14 mouse cellular contexts compared by ENCODE assay signal in the genomic region with DNA sequence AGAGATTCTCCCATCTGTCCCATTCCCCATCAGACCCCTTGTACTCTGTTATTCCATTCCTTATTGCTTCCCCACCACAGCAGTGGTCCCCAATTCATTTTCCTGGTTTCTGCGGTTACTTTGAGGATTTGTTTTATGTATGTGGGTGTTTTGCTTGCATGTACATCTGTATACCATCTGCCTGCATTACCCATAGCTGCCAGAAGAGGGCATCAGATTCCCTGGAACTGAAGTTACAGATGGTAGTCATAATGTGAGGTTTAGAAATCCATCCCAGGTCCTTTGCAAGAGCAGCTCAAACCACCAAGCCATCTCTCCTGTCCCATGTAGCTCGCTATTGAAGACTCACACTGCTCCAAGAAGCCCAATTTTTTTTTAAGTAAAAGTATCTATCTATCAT. TPM values are rescaled to one million over a fixed set of nuclear protein-coding genes. Genes with fewer than 3 reads are reported as not detected.
DNase-seq lines count a peak whose midpoint lies in the region; ATAC-seq and TF ChIP-seq lines count a peak whose summit lies in the region.
"Had no signal": no experiment of that assay in that cellular context is flagged by ENCODE, and none has a peak within 500 bp of the region (broad histone marks: within the 10 kb centered on the region; RNA-seq: fewer than 3 reads in every experiment).

No protein-coding gene starts in this region.

- no peak overlapping the region for H3K4me2 ChIP-seq in heart, embryonic 12.5 days
- no peak overlapping the region for H3K4me2 ChIP-seq in forebrain, embryonic 11.5 days (ENCODE audit: low read depth, low read length, severe bottlenecking)
- H3K4me2 ChIP-seq: neural tube, embryonic 13.5 days had no signal

- WGBS in heart, adult 2 months: 92% methylated on average over 2 of the region's 2 CpGs
- 90% methylated on average over 2 of the region's 2 CpGs for WGBS in heart, embryonic 12.5 days
- WGBS in forebrain, embryonic 11.5 days: 76% methylated on average over 2 of the region's 2 CpGs

- H3K4me3 ChIP-seq in heart, adult 2 months: no peak overlapping the region
- H3K4me3 ChIP-seq in heart, embryonic 12.5 days: no peak overlapping the region
- H3K4me3 ChIP-seq in forebrain, embryonic 11.5 days (ENCODE audit: low read depth, low read length): no peak overlapping the region
- H3K4me3 ChIP-seq: neural tube, embryonic 13.5 days had no signal

- no peaks in the 10 kb centered on the region; the same call in none of the 2 replicates for H3K4me1 ChIP-seq in heart, adult 2 months (ENCODE audit: control insufficient read depth, insufficient read depth, low read length)
- H3K4me1 ChIP-seq in heart, embryonic 12.5 days (replicated peaks): no peaks in the 10 kb centered on the region
- no peaks in the 10 kb centered on the region for H3K4me1 ChIP-seq in forebrain, embryonic 11.5 days (replicated peaks; ENCODE audit: control insufficient read depth, insufficient read depth, low read length)
- H3K4me1 ChIP-seq: neural tube, embryonic 13.5 days had no signal

- H3K9ac ChIP-seq in heart, adult 2 months (ENCODE audit: low read depth, low read length): no peak overlapping the region
- no peak overlapping the region for H3K9ac ChIP-seq in heart, embryonic 12.5 days
- no peak overlapping the region for H3K9ac ChIP-seq in forebrain, embryonic 11.5 days (ENCODE audit: low read length)
- H3K9ac ChIP-seq: neural tube, embryonic 13.5 days had no signal

- no peak for DNase-seq in heart, adult 2 months
- DNase-seq in lung, postnatal 14 days: peak; percentile 12
- no peak for DNase-seq in lung, postnatal 10 days
- DNase-seq in R1 (ENCODE audit: low read depth, low spot score): peak; percentile 54
- DNase-seq in spleen, adult 12 weeks (ENCODE audit: low spot score): peak; percentile 39
- no peak for DNase-seq in right cerebral cortex, postnatal 36 days (ENCODE audit: low spot score in 2 of 2)
- no peak for DNase-seq in forebrain, embryonic 11.5 days (ENCODE audit: low spot score)
- DNase-seq: cerebellum, adult 18-20 months; layer of hippocampus, adult 9-11 months had no signal

- no peaks in the 10 kb centered on the region for H3K27me3 ChIP-seq in heart, adult 2 months (ENCODE audit: control insufficient read depth, insufficient read depth, low read length)
- no peaks in the 10 kb centered on the region for H3K27me3 ChIP-seq in heart, embryonic 12.5 days (replicated peaks)
- no peaks in the 10 kb centered on the region for H3K27me3 ChIP-seq in forebrain, embryonic 11.5 days (ENCODE audit: control insufficient read depth, insufficient read depth, low read length)
- H3K27me3 ChIP-seq: neural tube, embryonic 13.5 days had no signal

- H3K79me2 ChIP-seq in heart, adult 2 months (replicated peaks; ENCODE audit: control insufficient read depth, insufficient read depth, low read length): no peaks in the 10 kb centered on the region

- peak; percentile 59 for TF ChIP-seq CTCF in heart, adult 2 months (IDR thresholded peaks at IDR 0.05)

- no peak for TF ChIP-seq EP300 in heart, adult 2 months (IDR thresholded peaks at IDR 0.05; ENCODE audit: insufficient read depth, low read depth, low read length)

- H3K36me3 ChIP-seq in heart, adult 2 months (ENCODE audit: control insufficient read depth, insufficient read depth, low read length): no peaks in the 10 kb centered on the region
- H3K36me3 ChIP-seq in heart, embryonic 12.5 days: no peaks in the 10 kb centered on the region
- no peaks in the 10 kb centered on the region for H3K36me3 ChIP-seq in forebrain, embryonic 11.5 days (ENCODE audit: control insufficient read depth, insufficient read depth, low read length)
- H3K36me3 ChIP-seq: G1E; neural tube, embryonic 13.5 days had no signal

- no peak for TF ChIP-seq POLR2A in heart, adult 2 months (IDR thresholded peaks at IDR 0.05; ENCODE audit: insufficient read depth, low read depth, low read length)

- peaks cover 3% of the 10 kb centered on the region; the same call in 1 of the 2 replicates for H3K9me3 ChIP-seq in heart, embryonic 12.5 days (replicated peaks)
- no peaks in the 10 kb centered on the region for H3K9me3 ChIP-seq in forebrain, embryonic 11.5 days (ENCODE audit: control insufficient read depth, low read length)
- H3K9me3 ChIP-seq: G1E; neural tube, embryonic 13.5 days had no signal

- intact Hi-C loops in heart, adult 2 months (cut with DNase I): no loop called here

- no peak overlapping the region for H3K27ac ChIP-seq in heart, adult 2 months
- no peak overlapping the region for H3K27ac ChIP-seq in heart, embryonic 12.5 days (ENCODE audit: poor library complexity, severe bottlenecking)
- no peak overlapping the region for H3K27ac ChIP-seq in forebrain, embryonic 11.5 days (ENCODE audit: low read depth, low read length)
- H3K27ac ChIP-seq: neural tube, embryonic 13.5 days had no signal

- ATAC-seq in heart, embryonic 12.5 days (ENCODE audit: insufficient number of reproducible peaks, low FRiP score): no peak
- ATAC-seq in forebrain, embryonic 11.5 days (replicated peaks; ENCODE audit: low FRiP score): no peak

RNA-seq across cellular contexts. Expression of a gene that starts 16.5 kb away (rescaled TPM):
- total RNA-seq in heart, adult 2 months (2021): 1 to 10 TPM; 4.2 to 5.4 TPM
- 0.53 and 1.1 TPM in 2 replicates for polyA plus RNA-seq in heart, adult 2 months (2012; rRNA removed)
- polyA plus RNA-seq in heart, embryonic 12.5 days (2016; fragmentation: Nextera tagmentation; extraction: Ambion mirVana): 0.88 and 1.1 TPM in 2 replicates
- polyA plus RNA-seq in forebrain, embryonic 11.5 days (2014; fragmentation: Nextera tagmentation; extraction: Ambion mirVana): 0.55 and 0.75 TPM in 2 replicates
- polyA plus RNA-seq: G1E had no signal

RNA-seq across cellular contexts. Expression of a gene that starts 40.5 kb away (rescaled TPM):
- not detected for total RNA-seq in heart, adult 2 months (2021)
- polyA plus RNA-seq in heart, adult 2 months (2012; rRNA removed): not detected in 2 replicates
- 0.49 and 0.89 TPM in 2 replicates for polyA plus RNA-seq in heart, embryonic 12.5 days (2016; fragmentation: Nextera tagmentation; extraction: Ambion mirVana)
- not detected in 2 replicates for polyA plus RNA-seq in forebrain, embryonic 11.5 days (2014; fragmentation: Nextera tagmentation; extraction: Ambion mirVana)
- total RNA-seq: G1E; heart, postnatal 36 days had no signal
- polyA plus RNA-seq: G1E; lung, embryonic 16.5 days; neural tube, embryonic 13.5 days had no signal

RNA-seq across cellular contexts. Expression of a gene that starts 56.3 kb away (rescaled TPM):
- 1 to 10 TPM; 7.3 to 8.2 TPM for total RNA-seq in heart, adult 2 months (2021)
- 3.3 and 6.5 TPM in 2 replicates for polyA plus RNA-seq in heart, adult 2 months (2012; rRNA removed)
- polyA plus RNA-seq in heart, embryonic 12.5 days (2016; fragmentation: Nextera tagmentation; extraction: Ambion mirVana): 9.5 and 10.6 TPM in 2 replicates
- 3.9 and 4.7 TPM in 2 replicates for polyA plus RNA-seq in forebrain, embryonic 11.5 days (2014; fragmentation: Nextera tagmentation; extraction: Ambion mirVana)

Comparison
In these comparisons a context has a peak if more than half of its experiments do, and no peak if none do; other contexts are left out.
1. DNase-seq: peak in lung, postnatal 14 days (single experiment), R1 (single experiment) and spleen, adult 12 weeks (single experiment); none in heart, adult 2 months (0 of 2), lung, postnatal 10 days (single experiment), right cerebral cortex, postnatal 36 days (0 of 2) and forebrain, embryonic 11.5 days (single experiment).